Comparison of ENCODE assay signal across 8 mouse cellular contexts in the genomic region with DNA sequence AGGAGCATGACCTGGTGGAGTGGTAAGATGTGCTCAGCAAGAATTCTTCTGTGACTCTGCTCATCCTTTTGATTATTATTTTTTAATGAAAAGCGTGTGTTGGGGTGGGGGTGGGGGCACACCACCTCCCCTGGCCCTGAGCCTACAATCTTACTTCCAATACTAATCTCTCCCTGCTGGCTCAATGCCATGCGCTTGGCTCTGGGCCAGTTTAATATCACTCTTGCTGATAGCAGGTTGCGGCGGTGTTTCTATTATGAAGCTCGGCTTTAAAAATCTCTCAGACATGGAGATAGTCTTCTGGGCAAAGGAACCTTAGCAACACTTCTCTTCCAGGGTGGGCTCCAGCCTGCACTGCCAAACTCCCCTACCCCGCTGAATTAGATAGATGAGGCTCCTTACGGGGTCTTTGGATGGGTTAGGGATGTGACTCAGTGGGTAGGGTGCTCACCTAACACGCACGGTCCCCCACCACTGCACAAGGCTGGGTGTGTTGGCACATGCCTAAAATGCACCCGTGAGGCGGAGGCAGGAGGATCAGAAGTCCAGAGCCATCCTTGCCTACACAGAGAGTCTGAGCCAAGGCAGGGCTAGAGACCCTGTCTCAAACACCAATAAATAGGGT.
DNase-seq lines count a peak whose midpoint lies in the region; ATAC-seq and TF ChIP-seq lines count a peak whose summit lies in the region.

No protein-coding gene starts in this region.

- TF ChIP-seq CTCF in lung, embryonic 14.5 days (IDR thresholded peaks at IDR 0.05; ENCODE audit: low read depth): no peak
- no peak for TF ChIP-seq CTCF in lung, postnatal 0 days (IDR thresholded peaks at IDR 0.05)
- no peak for TF ChIP-seq CTCF in forebrain, postnatal 0 days (IDR thresholded peaks at IDR 0.05; ENCODE audit: low read depth)

- no peaks in the 10 kb centered on the region for H3K36me3 ChIP-seq in lung, embryonic 14.5 days (ENCODE audit: insufficient read depth)
- H3K36me3 ChIP-seq in lung, postnatal 0 days (ENCODE audit: insufficient read depth, low read length): no peaks in the 10 kb centered on the region
- H3K36me3 ChIP-seq in forebrain, postnatal 0 days (ENCODE audit: insufficient read depth): no peaks in the 10 kb centered on the region
- no peaks in the 10 kb centered on the region for H3K36me3 ChIP-seq in midbrain, embryonic 15.5 days (replicated peaks)

- ATAC-seq in cerebellum, adult (ENCODE audit: insufficient number of reproducible peaks, low FRiP score, low TSS enrichment): no peak
- ATAC-seq in lung, embryonic 14.5 days (ENCODE audit: insufficient read depth): no peak
- no peak for ATAC-seq in lung, postnatal 0 days
- no peak for ATAC-seq in forebrain, postnatal 0 days
- peak; percentile 33; the same call in 1 of the 2 replicates for ATAC-seq in midbrain, embryonic 15.5 days (replicated peaks)
- ATAC-seq in monocyte, adult 5-6 weeks (replicated peaks; ENCODE audit: insufficient number of reproducible peaks, low FRiP score, low TSS enrichment, poor library complexity, severe bottlenecking): no peak
- no peak for ATAC-seq in megakaryocyte, adult 5-6 weeks (ENCODE audit: poor library complexity, severe bottlenecking)

- WGBS in lung, embryonic 14.5 days: 50% methylated on average over 11 of the region's 11 CpGs
- 50% methylated on average over 11 of the region's 11 CpGs for WGBS in lung, postnatal 0 days
- WGBS in forebrain, postnatal 0 days: 53% methylated on average over 11 of the region's 11 CpGs
- WGBS in midbrain, embryonic 15.5 days: 66% methylated on average over 11 of the region's 11 CpGs

- H3K9ac ChIP-seq in lung, embryonic 14.5 days: no peak overlapping the region
- no peak overlapping the region for H3K9ac ChIP-seq in lung, postnatal 0 days (replicated peaks; ENCODE audit: low read depth)
- no peak overlapping the region for H3K9ac ChIP-seq in forebrain, postnatal 0 days
- H3K9ac ChIP-seq in midbrain, embryonic 15.5 days: no peak overlapping the region

- TF ChIP-seq EP300 in lung, postnatal 0 days (IDR thresholded peaks at IDR 0.05): no peak

- DNase-seq in cerebellum, postnatal 4 days (ENCODE audit: low spot score in 2 of 2): peak; percentile 47 to 74
- DNase-seq in lung, embryonic 14.5 days: peak; percentile 73
- no peak for DNase-seq in lung, postnatal 0 days (ENCODE audit: low spot score)
- DNase-seq in forebrain, postnatal 0 days: peak; percentile 59

- no peak overlapping the region for H3K27ac ChIP-seq in lung, embryonic 14.5 days (ENCODE audit: low read depth)
- H3K27ac ChIP-seq in lung, postnatal 0 days (ENCODE audit: low read length): no peak overlapping the region
- no peak overlapping the region for H3K27ac ChIP-seq in forebrain, postnatal 0 days (ENCODE audit: low read depth, low read length)
- peak overlapping the region; percentile 70 for H3K27ac ChIP-seq in midbrain, embryonic 15.5 days

- H3K4me2 ChIP-seq in lung, embryonic 14.5 days: no peak overlapping the region
- H3K4me2 ChIP-seq in lung, postnatal 0 days (replicated peaks; ENCODE audit: low read depth, low read length): no peak overlapping the region
- H3K4me2 ChIP-seq in forebrain, postnatal 0 days (ENCODE audit: low read depth): no peak overlapping the region
- no peak overlapping the region for H3K4me2 ChIP-seq in midbrain, embryonic 15.5 days

- 0 out of 2 replicates have a peak, but pooled peaks cover 5% of the 10 kb centered on the region for H3K9me3 ChIP-seq in lung, embryonic 14.5 days (ENCODE audit: low read depth, low read length)
- peaks cover 3% of the 10 kb centered on the region; the same call in 1 of the 2 replicates for H3K9me3 ChIP-seq in lung, postnatal 0 days (ENCODE audit: low read length)
- H3K9me3 ChIP-seq in forebrain, postnatal 0 days (ENCODE audit: low read length): 0 out of 2 replicates have a peak, but pooled peaks cover 6% of the 10 kb centered on the region
- H3K9me3 ChIP-seq in midbrain, embryonic 15.5 days: no peaks in the 10 kb centered on the region

- no peak overlapping the region for H3K4me3 ChIP-seq in lung, embryonic 14.5 days (ENCODE audit: low read depth, low read length)
- H3K4me3 ChIP-seq in lung, postnatal 0 days (ENCODE audit: low read depth, low read length): no peak overlapping the region
- no peak overlapping the region for H3K4me3 ChIP-seq in forebrain, postnatal 0 days (ENCODE audit: low read depth, low read length)
- H3K4me3 ChIP-seq in midbrain, embryonic 15.5 days: no peak overlapping the region

- 0 out of 2 replicates have a peak, but pooled peaks cover 8% of the 10 kb centered on the region for H3K4me1 ChIP-seq in lung, embryonic 14.5 days (ENCODE audit: insufficient read depth)
- H3K4me1 ChIP-seq in lung, postnatal 0 days (ENCODE audit: insufficient read depth, low read depth, low read length): no peaks in the 10 kb centered on the region
- H3K4me1 ChIP-seq in forebrain, postnatal 0 days (ENCODE audit: insufficient read depth): no peaks in the 10 kb centered on the region
- H3K4me1 ChIP-seq in midbrain, embryonic 15.5 days: peaks cover 19% of the 10 kb centered on the region

- H3K27me3 ChIP-seq in lung, embryonic 14.5 days (ENCODE audit: insufficient read depth, low read length): no peaks in the 10 kb centered on the region
- H3K27me3 ChIP-seq in lung, postnatal 0 days (replicated peaks; ENCODE audit: insufficient read depth, low read length): no peaks in the 10 kb centered on the region
- no peaks in the 10 kb centered on the region for H3K27me3 ChIP-seq in forebrain, postnatal 0 days (ENCODE audit: insufficient read depth, low read length)
- H3K27me3 ChIP-seq in midbrain, embryonic 15.5 days (replicated peaks): no peaks in the 10 kb centered on the region
